Mouse (Mus musculus) kidney, postnatal 4 days (tissue): Measurements from ENCODE around the gene Nol6.

Experiments used
- DNase-seq, 2 experiments: peaks; one replicate each; pipeline ENCODE4 v3.0.0; 2021; ENCODE audit warnings: mixed read lengths in 2 of 2

Gene Nol6

DNA sequence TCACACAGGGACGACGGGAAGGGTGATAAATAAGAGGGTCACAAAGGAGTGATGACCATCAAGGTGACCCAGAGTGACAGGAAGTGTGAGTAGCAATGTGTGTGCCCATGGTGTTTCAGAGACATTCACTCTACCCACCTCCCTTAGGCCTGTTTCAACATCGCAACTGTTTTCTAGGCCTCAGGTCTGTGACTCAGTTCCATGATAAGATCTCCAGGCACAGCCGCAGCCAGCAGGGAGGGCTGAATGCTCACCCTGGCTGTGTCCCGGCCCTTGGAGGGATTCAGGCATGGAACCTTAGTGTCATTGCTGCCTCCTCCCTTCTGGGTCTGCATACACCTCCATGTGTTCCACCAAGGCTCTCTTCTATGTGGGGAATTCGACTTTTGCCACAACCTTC lies 45.5 kb downstream of the Nol6 start:
- no peak for DNase-seq

DNA sequence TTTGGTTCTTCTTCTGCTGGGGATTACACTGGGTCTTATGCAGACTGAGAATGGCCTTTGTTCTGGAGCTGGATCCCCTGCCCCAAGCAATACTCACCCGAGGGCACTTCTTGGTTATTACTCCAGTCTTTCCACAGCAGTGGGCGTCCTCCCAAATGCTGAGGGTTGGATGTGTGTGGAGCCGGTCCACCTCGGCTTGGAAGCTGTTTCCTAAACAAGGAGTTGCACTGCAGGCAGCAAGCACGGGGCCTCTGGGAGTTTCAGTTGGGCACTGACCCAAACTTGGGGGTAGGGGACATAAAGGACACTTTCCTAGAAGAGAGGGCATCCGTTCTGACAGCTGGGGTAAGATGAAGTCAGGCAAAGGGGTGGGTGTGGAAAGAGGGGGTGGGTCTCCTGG lies 49.8 kb downstream of the Nol6 start:
- DNase-seq, result no peak

DNA sequence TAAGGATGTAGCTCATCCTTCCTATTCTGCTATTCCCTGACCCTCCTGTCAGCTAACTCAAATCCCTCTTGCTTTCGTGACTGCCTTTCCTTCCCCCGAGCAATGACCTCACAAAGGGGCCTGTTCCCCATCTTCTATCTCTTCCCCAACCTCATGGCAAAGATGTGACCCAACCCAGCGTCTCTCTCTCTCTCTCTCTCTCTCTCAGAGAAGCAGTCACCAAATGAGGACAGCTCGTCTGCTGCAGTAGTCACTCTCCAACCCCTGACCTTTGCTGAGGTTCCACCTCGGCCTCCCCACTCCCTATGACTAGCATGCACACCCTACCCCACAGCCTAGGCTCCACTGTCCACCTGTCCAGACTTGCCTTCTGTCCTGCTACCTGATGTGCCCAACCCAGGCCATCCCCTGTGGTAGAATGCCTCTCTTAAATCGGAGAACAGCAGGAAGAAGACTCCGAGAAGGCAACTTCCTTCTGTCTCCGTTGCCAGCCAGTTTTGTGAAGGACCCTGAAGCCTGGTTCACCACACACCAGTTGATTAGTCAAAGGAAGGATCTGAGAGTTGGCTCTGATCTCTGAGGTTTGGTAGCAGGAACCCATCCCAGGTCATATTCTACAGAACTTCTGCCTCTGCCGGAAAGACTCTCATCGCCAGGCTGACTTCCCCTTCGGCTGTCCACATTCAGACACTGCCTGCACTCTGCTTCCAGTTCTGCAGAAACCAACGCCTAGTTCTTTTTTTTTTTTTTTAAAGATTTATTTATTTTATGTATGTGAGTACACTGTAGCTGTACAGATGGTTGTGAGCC lies 51.0 kb downstream of the Nol6 start:
- no peak for DNase-seq

GRCm38 (mm10) chr4:41071500-41072429 lies 52.5 kb downstream of the Nol6 start:
- DNase-seq, result no peak

- no peak for DNase-seq
Measured at GRCm38 (mm10) chr4:41065196-41065595, 59.1 kb downstream of the Nol6 start.
